Mouse (Mus musculus) layer of hippocampus, postnatal 36 days (tissue): ENCODE results near the gene 1700021F05Rik. TPM values are rescaled to one million over a fixed set of nuclear protein-coding genes. Genes with fewer than 3 reads are reported as not detected.
A peak's percentile ranks its signal among the peaks of the same experiment; 100 is the strongest.

Source experiments
- DNase-seq, 2 experiments: peaks; one replicate each; pipeline ENCODE4 v3.0.0; 2022
- total RNA-seq, 2 experiments: library from RNA; stranded (reverse); gene quantifications; 2 replicates each; pipeline ENCODE4 v1.2.3; 2021

The 1700021F05Rik gene
- total RNA-seq, 2 experiments from 2014 or later: 42.3 to 43.8 TPM

- no peak for DNase-seq
Observed at GRCm38 (mm10) chr10:43482021-43482420, 58.8 kb downstream of the 1700021F05Rik start.

DNA sequence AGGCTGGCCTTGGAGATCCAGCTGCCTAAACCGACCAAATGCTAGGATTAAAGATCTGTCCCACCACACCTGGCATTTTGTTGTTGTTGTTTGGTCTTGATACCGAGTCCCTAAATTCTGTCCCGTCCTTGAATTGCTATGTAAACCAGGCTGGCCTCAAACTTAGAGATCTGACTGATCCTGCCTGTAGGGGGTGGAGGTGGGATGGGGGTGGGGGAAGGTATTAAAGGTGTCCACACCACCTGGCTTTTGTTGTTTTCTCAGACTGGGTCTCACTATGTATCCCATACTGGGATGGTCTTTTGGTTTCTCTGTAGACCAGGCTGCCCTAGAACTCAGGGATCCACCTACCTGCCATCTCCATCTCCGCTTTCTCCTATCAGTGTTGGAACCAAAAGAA lies 59.6 kb downstream of the 1700021F05Rik start:
- DNase-seq: no peak

DNA sequence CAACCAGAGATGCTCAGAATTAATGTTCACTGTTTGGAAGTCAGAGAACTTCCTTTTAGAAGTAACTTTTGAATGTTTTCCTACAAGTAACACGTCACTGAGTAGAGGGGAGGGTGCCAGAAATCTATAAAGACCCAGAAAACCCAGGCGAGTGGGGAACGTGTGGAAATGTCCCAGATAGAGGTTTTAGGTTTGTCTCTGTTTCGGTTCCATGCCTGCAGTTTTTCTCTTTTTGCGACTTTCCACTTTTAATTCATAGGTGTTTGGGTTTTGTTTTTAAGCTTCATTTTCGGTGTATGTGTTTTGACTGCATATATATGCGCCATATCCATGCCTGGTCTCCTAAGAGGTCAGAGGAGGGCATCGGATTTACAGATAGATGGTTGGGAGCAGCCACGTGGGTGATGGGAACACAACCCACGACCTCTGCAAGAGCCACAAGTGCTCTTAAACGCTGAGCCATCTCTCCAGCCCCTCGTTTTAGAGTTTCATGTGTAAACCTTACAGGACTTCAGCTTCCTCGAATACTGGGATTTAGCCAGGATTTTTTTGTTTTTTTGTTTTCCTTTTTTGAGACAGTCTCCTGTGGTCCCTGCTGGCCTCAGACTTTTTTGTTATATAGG lies 60.5 kb downstream of the 1700021F05Rik start:
- no peak for DNase-seq

DNA sequence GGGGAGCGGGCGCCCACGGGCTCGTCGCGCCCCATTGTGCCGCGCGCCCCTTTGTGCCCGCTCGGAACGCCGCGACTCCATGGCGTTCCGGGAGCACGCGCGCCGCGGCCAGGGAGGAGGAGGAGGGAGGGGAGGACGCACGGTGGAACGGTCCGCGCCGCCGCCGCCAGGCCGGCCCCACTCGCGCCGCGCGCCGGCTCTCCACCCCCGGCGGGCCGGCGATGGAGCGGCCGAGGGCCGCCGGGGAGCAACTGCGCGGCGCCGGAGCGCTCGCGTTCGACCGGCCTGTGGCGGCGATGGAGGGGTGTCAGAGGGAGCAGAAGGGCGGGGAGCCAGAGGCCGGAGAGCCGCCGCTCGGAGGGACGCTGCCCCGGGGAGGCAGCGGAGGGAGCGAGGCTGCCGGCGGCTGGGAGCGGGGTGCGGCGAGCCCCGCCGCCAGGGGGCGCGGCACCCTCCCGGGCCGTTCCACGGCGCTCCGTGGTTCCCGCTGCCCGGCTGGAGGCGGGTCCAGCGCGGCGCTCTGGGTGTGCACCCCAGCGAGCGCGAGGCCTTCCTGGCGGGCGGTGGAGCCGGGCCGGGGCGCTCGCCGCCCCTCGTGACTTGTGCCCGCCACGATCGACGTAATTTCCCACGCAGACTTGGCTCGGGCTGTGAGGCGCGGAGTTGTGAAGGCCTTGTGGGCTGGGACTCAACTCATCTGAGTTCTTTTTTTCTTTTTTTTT lies 61.2 kb downstream of the 1700021F05Rik start:
- peak; percentile 83 to 84 for DNase-seq

- peak; percentile 59 to 64 for DNase-seq
Observed at GRCm38 (mm10) chr10:43478751-43479435, 61.9 kb downstream of the 1700021F05Rik start, which contains the start of gene Bend3. Bend3 (plus strand) TSS chr10:43478831.

DNA sequence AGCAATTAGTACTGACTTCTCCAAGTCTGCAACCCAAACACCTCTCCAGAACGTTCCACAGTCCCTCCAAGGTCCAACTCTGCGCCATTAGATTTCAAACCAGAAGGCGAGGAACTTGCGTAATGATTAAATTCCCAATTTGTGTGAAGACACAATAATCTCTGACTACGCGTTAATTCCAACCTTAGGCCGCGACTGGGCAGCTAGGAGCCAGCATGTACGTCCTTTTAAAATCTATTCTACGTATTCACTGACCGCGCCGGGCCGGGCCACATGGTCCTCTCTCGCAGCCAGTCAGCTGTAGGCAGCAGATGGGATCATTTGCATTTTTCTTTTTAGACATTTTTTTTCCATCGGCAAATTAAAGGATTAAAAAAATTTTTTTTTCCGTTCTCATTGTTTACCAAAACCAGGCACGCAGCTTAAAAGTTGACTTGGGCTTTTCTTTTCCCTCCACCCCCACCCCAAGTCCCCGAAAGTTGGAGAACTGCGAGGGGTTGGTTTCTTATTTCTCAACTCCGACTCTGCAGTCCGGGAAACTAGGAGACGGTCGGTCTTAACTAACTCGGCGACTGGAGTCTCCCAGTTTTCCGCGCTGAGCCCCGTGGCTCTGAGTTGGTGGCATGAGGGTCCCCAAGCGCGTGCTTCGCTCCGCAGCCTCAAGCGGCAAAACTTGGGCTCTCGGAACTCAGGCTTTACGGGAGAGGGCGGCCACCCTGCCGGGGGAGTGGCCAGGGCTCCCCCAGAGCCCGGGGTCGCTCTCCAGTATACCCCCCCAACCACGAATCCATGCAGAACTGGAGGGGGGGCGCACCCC lies 62.7 kb downstream of the 1700021F05Rik start:
- DNase-seq: peak; percentile 40

DNA sequence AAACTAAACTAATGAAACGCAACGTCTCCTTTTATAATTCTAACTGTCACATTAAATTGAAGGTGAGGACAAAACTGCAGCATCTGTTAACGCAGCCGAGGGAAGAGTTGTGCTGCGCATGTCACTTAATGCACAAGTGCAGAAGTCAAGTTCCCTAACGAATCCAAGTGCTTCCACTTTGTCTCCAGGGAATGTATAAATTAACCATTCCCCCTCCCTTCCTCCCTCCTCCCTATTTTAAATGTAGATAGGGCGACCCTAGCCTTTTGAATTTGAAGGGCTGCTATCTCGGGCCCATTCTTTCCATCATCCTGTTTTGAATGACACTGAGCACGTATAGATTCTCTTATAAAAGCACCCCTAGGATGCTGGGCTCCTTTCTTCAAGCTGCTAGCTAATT lies 63.3 kb downstream of the 1700021F05Rik start:
- DNase-seq: no peak

DNA sequence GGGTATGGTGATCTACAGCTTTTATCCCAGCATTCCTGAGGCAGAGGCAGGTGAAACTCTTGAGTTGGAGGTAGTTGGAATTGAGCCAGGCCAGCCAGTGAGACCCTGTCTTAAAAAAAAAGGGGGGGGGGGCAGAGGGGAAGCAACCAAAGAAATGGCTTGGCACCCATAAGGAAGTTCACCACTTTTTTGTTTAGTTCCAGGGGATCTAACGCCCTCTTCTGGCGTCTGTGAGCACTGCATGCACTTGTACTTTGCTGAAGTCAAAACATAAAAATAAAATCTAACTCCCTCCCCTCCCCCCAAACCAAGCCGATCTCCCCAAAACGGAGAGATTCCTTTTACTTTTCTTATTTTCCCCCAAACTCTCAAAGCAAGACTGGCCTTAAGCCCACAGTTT lies 65.4 kb downstream of the 1700021F05Rik start:
- DNase-seq: no peak

Other genes starting within 250 kb of the 1700021F05Rik start
- gene Bend3, start 62.2 kb downstream of the 1700021F05Rik start, total RNA-seq: 1 to 10 TPM; 5.1 to 5.4 TPM
- 1 to 10 TPM; 3.2 to 7.6 TPM for gene Gm9803, start 16.9 kb downstream of the 1700021F05Rik start, total RNA-seq
- gene Cd24a, start 37.3 kb upstream of the 1700021F05Rik start, total RNA-seq: 10 to 100 TPM; 10.4 to 11.5 TPM